Mouse (Mus musculus) cortical plate, adult 2 months (tissue): Measurements from ENCODE around the gene Mia. TPM values are rescaled to one million over a fixed set of nuclear protein-coding genes. Genes with fewer than 3 reads are reported as not detected.

Experiments
- H3K27ac ChIP-seq: fragments of 200-500 bp; 2 replicates; pipeline ENCODE4 v1.5.1; 2012; ENCODE audit warnings: low read length, control low read depth, inconsistent platforms; ENCODE audit not compliant: insufficient read depth
- H3K4me1 ChIP-seq: fragments of 200-500 bp; 2 replicates; pipeline ENCODE4 v1.6.1; 2011; ENCODE audit warnings: low read length; ENCODE audit not compliant: control insufficient read depth, insufficient read depth
- H3K4me3 ChIP-seq: fragments of 200-500 bp; 2 replicates; pipeline ENCODE4 v1.5.1; 2011; ENCODE audit warnings: mild to moderate bottlenecking, low read length, control low read depth; ENCODE audit not compliant: insufficient read depth
- CTCF ChIP-seq: fragments of 200-500 bp; IDR thresholded peaks from 2 replicates; pipeline ENCODE4 v1.5.1; 2011; ENCODE audit warnings: mild to moderate bottlenecking, control low read depth, low read length; ENCODE audit not compliant: insufficient read depth; ENCODE audit errors: extremely low read depth
- POLR2A ChIP-seq: fragments of 200-500 bp; IDR thresholded peaks from 2 replicates; pipeline ENCODE4 v1.6.1; 2011; ENCODE audit warnings: mild to moderate bottlenecking, low read length, control low read depth; ENCODE audit not compliant: insufficient read depth; ENCODE audit errors: extremely low read depth
- polyA plus RNA-seq: library from polyadenylated mRNA; depleted of rRNA; stranded (reverse); fragments of >200 nt; gene quantifications from 2 replicates; pipeline ENCODE4 v1.2.3, GENCODE M21; 2012

Mia gene
- polyA plus RNA-seq, 1 experiment, result 7.7 TPM

DNA sequence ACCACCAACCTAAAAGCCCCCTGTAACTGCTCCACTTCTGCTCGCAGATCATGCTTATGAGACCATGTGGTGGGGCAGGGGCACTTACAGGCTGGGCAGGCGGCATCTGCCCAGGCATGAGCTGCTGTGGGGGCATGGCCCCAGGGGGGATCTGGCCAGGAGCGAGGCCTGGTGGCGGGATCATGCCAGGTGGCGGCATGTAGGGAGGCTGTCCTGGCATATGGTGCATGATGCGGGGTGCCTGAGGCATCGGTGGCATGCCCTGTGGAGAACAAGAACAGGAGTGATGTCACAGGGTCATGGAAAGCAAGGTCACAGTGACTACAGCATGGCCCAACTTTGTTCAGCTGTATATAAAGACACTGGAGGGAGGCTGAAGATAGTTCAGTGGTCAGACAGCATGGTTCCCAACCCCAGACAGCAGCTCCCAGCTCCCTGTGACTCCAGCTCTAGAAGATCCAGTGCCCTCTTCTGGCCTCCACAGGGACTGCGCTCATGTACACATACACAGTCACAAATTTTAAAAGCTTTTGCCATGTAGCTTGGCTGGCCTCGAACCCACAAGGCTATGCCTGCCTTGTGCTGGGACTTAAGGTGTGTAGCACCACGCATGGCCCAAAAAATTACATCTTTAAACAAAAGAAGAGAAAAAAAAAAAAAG lies 8.4 kb upstream of the Mia start:
- TF ChIP-seq POLR2A (no peak), CTCF (no peak)
- Histone ChIP-seq H3K27ac (no peak overlapping the region), H3K4me1 (peaks cover 5% of the 10 kb centered on the region), H3K4me3 (no peak overlapping the region)

DNA sequence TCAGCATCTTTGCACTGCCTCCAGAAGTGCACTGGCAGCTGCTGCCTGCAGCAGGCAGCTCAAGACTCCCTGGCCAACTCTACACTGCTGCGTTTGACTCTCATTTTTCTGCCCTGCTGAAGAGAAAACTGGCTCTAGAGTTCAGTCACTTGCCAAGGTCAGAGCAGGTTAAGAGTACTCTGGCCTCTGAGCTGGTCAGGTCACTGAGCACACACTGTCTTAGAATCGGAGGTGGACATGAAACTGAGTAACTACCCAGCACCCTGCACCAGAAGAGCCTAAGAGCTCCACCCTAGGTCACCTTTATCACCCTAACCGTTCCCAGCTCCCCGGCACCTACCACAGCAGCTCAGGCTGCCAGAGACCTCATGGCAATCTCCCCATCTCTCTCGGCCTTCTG lies 5.0 kb upstream of the Mia start:
- no peak overlapping the region for H3K27ac ChIP-seq

DNA sequence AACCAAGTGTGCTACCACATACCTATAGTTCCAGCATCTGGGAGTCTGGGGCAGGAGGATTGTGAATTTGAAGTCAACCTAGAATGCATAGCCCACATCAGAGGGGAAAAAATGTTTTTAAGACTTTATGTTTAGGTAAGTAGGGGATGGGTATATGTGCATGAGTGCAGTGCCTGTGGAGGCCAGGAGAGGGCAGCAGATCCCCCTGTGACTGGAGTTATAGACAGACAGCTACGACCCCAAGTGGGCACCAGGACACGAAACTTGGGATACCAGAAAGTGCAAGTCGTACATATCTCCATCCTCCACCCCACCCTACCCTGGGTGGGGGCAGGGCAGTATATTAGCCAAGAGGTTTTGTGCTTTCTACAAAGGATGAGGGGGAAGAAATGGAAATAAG lies 4.0 kb upstream of the Mia start:
- TF ChIP-seq POLR2A (no peak), CTCF (peak; percentile 54)
- Histone ChIP-seq H3K4me3 (no peak overlapping the region), H3K4me1 (no peaks in the 10 kb centered on the region), H3K27ac (no peak overlapping the region)

More for the DNA sequence above, 5.0 kb upstream of the Mia start:
- Histone ChIP-seq H3K4me1 (no peaks in the 10 kb centered on the region), H3K4me3 (no peak overlapping the region)
- TF ChIP-seq POLR2A (no peak), CTCF (no peak)

DNA sequence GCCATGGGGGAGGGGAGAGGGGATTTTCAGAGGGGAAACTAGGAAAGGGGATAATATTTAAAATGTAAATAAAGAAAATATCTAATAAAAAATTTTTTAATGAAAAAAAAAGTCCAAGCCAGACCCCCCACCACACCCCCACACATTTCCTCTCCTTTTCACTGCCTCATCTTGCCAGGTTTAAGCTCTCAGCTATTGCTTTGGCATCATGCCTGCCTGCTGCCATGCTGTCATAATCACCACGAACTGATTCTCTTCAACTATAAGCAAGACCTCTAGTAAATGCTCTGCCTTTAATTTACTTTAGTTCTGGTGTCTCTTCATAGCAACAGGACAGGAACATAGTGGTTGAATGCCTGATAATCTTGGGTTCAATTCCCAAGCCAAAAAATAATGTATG lies 1.5 kb upstream of the Mia start:
- Histone ChIP-seq H3K4me1 (peaks cover 3% of the 10 kb centered on the region), H3K27ac (no peak overlapping the region), H3K4me3 (no peak overlapping the region)
- TF ChIP-seq POLR2A, result no peak
- no peak for TF ChIP-seq CTCF

DNA sequence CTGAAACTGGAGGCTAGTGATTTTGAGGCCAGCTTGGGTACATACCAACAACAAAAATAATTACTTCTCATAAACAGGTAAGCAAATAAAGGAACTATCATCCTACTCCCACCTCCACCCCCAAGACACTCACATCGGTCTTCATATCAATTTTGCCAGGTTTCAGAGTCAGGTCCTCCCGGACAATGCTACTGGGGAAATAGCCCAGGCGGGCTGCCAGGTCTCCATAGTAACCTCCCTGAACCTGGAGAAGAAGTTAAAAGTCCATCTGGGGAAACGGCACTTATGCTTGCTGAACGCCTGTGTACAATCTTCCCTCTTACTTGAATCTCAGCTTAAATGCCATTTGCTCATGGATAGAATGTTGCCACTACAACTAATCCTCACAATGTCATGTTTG lies 921 bp downstream of the Mia start:
- TF ChIP-seq POLR2A (no peak), CTCF (no peak)
- H3K4me3 ChIP-seq, result no peak overlapping the region
- peaks cover 3% of the 10 kb centered on the region for H3K4me1 ChIP-seq
- H3K27ac ChIP-seq, result no peak overlapping the region

DNA sequence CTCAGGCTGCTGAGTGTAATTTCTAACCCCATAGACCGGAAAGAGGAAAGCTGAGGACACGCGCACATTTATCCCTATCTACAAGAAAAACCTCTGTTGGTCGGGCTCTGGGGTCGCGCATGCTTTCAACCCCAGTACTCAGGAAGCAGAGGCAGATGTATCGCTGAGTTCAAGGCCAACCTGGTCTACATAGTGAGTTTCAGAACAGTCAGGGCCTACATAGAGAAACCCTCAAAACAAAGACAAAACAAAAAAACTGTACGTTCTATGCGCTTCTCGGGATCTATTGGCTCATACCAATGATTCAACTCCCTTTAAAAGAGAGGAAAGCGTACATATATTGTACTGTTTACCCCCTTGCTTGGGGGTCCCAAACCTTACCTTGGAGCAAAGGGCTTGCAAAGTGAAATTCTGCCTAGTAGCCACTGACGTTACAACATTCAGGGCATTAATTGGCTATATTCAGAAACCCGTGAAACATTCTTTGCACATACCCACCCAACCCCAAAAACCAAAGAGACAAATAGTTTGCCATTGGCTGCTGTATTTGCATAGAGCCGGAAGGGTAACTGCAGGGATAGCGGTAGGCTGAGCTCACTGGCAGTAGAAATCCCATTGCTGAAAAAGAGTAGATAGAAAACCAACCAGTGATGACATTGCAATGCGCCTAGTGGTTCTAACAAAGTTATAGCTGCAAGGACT lies 1.6 kb downstream of the Mia start:
- TF ChIP-seq POLR2A, result no peak
- TF ChIP-seq CTCF, result no peak
- peak overlapping the region; percentile 64 for H3K4me3 ChIP-seq

DNA sequence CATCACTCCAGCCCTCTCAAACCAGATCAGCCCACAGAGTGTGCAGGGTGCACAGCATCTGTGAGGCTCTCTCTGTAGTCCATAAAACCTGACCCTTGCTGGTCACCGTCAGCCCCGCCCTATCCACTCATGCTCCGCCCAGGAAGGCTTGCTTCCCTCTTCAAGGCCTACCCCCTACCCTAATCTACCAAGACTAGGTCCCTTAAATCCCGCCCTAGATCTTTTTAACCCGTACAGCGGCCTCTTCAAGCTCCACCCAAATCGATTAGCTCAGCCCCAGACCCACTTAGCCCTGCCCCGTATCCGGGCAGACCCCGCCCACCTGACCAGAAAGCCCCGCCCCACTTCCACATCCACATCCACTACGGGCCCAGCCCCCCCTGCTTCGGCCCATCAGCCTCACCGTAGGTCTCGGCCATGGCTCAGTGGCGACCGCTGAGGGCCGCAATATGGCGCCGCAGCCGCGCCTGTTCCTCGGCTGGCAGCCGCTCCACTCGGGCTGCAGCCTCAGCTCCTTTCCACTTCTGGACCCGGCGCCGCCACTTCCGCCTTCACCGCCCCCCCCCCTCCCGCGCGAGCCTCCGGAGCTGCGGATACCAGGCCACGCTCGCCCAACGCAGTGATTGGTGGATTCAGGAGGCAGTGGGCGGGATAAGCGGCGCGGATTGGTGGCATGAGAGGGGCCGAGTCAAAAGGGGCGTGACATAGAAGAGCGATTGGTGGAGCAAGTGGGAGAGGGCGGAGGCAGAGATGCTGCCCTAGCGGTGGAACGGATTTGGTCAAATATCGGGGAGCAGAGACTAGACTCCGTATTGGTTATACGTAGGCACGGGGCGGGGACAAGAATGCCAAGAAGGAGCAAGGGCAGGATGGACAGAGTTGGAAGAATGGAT lies 2.4 kb downstream of the Mia start, which contains the start of gene Rab4b:
Gene Rab4b, minus strand, starts transcription at position 573 of the 893 bp plus-strand sequence.
- TF ChIP-seq CTCF (peak; percentile 26), POLR2A (peak; percentile 70)

More for the DNA sequence above, 1.6 kb downstream of the Mia start:
- peaks cover 3% of the 10 kb centered on the region for H3K4me1 ChIP-seq
- peak overlapping the region; percentile 20; the same call in 1 of the 2 replicates for H3K27ac ChIP-seq

DNA sequence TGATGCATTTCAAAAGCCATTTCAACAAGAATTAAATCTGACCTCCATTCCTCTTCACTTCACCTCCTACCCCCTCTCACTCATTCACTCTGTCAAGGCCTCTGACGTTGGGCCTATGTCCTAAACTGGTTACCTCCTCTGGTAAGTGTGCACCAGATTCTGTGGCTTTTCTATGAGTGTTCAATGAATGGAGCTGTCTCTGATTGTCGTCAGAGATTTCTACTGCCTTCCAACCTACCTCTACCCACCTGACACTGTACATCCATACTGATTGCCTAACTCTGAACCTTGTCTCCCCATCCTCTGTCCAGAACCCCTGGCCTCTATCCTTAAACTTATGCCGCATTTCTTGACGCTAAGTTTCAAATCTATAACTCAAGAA lies 3.0 kb downstream of the Mia start:
- TF ChIP-seq POLR2A, result no peak
- TF ChIP-seq CTCF, result no peak
- peak overlapping the region; percentile 87; the same call in 1 of the 2 replicates for H3K27ac ChIP-seq
- H3K4me3 ChIP-seq, result peak overlapping the region; percentile 64
- peaks cover 3% of the 10 kb centered on the region for H3K4me1 ChIP-seq

More for the DNA sequence above, 2.4 kb downstream of the Mia start, which contains the start of gene Rab4b:
- peak within 1 kb of the TSS; percentile 87 for H3K27ac ChIP-seq
- peaks cover 3% of the 10 kb centered on the region for H3K4me1 ChIP-seq
- peak within 1 kb of the TSS; percentile 64 for H3K4me3 ChIP-seq

DNA sequence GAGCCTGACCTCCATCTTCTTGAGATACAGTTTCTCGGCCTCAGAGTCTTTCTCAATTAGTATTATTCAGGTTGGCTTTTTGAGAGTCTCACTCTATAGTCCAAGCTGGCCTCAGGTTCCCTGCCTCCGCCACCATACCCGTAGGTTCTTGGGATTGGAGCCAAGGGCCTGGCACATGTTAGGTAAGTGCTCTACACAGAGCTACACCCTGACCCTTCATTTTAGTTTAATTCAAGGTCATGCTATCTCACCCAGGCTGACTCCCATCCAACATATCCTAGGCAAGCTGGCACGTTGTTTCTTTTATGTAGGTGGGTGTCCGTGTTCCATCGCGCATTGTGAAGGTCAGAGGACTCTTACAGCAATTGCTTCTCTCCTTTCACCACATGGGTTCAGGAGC lies 6.1 kb downstream of the Mia start:
- TF ChIP-seq CTCF (no peak), POLR2A (no peak)
- Histone ChIP-seq H3K4me3 (no peak overlapping the region), H3K27ac (no peak overlapping the region), H3K4me1 (peaks cover 3% of the 10 kb centered on the region)
